Mouse (Mus musculus): ENCODE results near the gene Gdf11. TPM values are rescaled to one million over a fixed set of nuclear protein-coding genes. Genes with fewer than 3 reads are reported as not detected.

Gdf11 gene
- polyA plus RNA-seq, 1 experiment = 19.4 TPM

DNA sequence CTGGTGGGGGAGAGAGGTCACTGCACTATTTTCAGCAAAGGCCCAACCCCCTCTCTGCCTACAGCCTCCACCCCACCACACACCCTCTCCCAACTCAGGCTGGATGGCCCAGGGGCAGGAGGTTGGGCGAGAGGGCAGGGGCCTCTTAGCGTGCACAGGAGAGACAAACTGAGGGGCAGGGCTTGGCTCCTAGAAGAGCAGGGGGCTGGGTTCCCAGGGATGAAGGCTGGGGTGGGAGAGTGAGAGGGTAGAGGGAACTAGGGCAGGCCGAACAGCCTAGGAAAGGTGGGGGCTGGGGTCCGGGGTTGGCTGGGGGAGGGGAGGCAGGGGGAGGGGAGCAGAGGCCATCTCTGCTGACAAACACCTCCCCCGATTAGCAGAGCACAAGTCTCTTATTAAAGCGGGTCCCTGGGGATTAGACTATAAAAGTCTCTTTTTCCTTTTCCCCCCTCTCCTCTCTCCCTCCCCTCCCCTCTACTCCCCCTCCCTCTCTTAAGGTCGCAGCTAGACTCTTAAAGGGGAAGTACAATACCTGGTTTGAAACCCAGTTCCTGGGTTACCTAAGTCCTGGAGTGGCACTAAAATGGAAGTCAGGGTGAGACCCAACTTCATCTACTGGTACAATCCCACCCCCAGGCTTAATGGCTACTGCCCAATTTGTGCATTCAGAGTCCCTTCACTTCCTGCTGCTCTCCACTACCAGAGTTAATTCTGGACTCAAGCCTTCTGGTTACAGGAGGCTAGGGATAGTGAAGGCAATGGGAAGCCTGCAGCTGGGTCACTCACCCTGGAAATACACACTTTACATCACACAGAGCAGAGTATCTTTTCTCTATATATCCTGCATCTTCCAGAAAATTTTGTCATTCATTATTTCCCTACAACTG lies 2.3 kb downstream of the Gdf11 start:
- H3K4me1 ChIP-seq (ENCODE audit: control insufficient read depth, insufficient read depth, low read length) = peaks cover 2% of the 10 kb centered on the region
- TF ChIP-seq POLR2A (IDR thresholded peaks at IDR 0.05; ENCODE audit: low read depth, low read length) (no peak), CTCF (IDR thresholded peaks at IDR 0.05; ENCODE audit: borderline replicate concordance, insufficient read depth, low read length) (no peak)
- no peak overlapping the region for H3K4me3 ChIP-seq (ENCODE audit: insufficient read depth, low read length)
- H3K27ac ChIP-seq (ENCODE audit: insufficient read depth, low read length) = no peak overlapping the region

DNA sequence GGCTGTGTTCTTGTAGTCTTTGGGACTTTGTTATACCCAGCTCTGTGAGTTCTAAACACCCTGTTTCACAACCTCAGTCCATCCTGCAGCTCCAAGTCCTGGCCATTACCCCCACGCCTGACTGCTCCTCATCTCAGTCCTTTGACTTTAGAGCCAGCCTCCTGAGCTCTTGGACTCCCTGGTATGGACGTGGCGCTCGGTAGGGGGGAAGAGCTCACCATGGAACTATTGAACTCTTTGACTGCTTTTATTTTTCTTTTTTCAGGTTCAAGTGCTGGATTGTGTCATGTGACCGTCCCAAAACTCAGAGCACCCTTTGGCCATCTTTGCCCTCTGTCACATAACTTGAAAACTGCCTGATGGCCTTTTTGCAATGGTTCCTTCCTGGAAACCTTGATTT lies 9.5 kb downstream of the Gdf11 start:
- Histone ChIP-seq H3K27ac (ENCODE audit: insufficient read depth, low read length) (no peak overlapping the region), H3K4me1 (ENCODE audit: control insufficient read depth, insufficient read depth, low read length) (no peaks in the 10 kb centered on the region), H3K4me3 (ENCODE audit: insufficient read depth, low read length) (no peak overlapping the region)
- TF ChIP-seq CTCF (IDR thresholded peaks at IDR 0.05; ENCODE audit: borderline replicate concordance, insufficient read depth, low read length) = no peak
- TF ChIP-seq POLR2A (IDR thresholded peaks at IDR 0.05; ENCODE audit: low read depth, low read length) = no peak

DNA sequence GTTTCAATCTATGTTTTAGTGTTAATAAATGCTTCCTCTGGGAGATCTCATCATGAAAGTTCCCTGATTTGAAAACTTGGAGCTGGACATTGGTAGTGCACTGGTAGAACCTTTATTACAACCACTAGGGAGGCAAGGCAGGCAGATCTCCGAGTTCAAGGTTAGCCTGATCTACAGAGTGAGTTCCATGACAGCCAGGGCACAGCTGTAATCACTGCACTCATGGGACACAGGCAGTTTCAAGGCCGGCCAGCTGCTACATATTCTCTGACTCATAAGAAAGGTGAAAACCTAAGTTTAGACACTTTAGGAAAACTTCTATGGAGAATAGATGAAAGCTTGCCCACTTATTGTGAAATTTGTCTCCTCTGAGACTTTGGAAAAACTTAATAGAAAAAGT lies 12.7 kb downstream of the Gdf11 start:
- H3K4me1 ChIP-seq (ENCODE audit: control insufficient read depth, insufficient read depth, low read length) = no peaks in the 10 kb centered on the region
- no peak for TF ChIP-seq CTCF (IDR thresholded peaks at IDR 0.05; ENCODE audit: borderline replicate concordance, insufficient read depth, low read length)
- TF ChIP-seq POLR2A (IDR thresholded peaks at IDR 0.05; ENCODE audit: low read depth, low read length) = no peak
- no peak overlapping the region for H3K4me3 ChIP-seq (ENCODE audit: insufficient read depth, low read length)
- peak overlapping the region; percentile 45; the same call in 1 of the 2 replicates for H3K27ac ChIP-seq (ENCODE audit: insufficient read depth, low read length)

DNA sequence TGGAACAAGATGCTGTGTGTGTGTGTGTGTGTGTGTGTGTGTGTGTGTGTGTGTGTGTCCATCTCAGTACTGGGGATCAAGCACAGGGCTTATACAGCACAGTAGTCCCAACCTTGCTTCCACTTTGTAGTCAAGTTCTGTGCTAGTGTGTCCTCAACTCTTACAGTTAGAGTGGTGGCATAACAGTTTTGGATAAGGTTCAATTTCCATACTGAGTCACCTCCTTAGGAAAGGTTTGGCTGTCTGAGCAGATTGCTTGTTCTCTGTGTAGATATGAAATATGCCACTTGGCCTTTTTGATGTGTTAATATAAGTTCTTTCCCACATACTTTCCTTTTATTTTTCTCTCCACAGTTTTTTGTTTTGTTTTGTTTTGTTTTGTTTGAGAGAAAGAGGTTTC lies 13.2 kb downstream of the Gdf11 start:
- Histone ChIP-seq H3K4me1 (ENCODE audit: control insufficient read depth, insufficient read depth, low read length) (no peaks in the 10 kb centered on the region), H3K4me3 (ENCODE audit: insufficient read depth, low read length) (no peak overlapping the region), H3K27ac (ENCODE audit: insufficient read depth, low read length) (peak overlapping the region; percentile 45; the same call in 1 of the 2 replicates)
- TF ChIP-seq POLR2A (IDR thresholded peaks at IDR 0.05; ENCODE audit: low read depth, low read length) (no peak), CTCF (IDR thresholded peaks at IDR 0.05; ENCODE audit: borderline replicate concordance, insufficient read depth, low read length) (no peak)

DNA sequence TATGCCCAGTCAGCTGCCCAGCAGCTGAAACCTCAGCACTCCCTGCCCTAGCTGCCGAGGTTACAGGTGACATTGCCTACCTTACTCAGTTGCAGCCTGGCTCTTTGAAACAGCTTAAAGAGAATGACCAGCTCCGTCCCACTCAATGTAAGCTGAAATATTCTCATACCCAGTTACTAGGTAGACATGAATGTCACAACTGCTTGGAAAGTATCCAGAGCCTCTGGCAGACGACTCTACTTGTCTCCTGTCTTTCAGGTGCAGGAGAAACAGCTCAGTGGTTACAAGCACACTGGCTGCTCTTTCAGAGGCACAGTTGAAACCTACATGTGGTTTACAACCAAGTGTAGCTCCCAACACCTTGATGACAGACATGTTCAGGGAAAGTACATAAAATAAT lies 21.2 kb downstream of the Gdf11 start:
- TF ChIP-seq POLR2A (IDR thresholded peaks at IDR 0.05; ENCODE audit: low read depth, low read length) (no peak), CTCF (IDR thresholded peaks at IDR 0.05; ENCODE audit: borderline replicate concordance, insufficient read depth, low read length) (no peak)
- H3K4me3 ChIP-seq (ENCODE audit: insufficient read depth, low read length) = no peak overlapping the region
- no peak overlapping the region for H3K27ac ChIP-seq (ENCODE audit: insufficient read depth, low read length)
- H3K4me1 ChIP-seq (ENCODE audit: control insufficient read depth, insufficient read depth, low read length) = no peaks in the 10 kb centered on the region

DNA sequence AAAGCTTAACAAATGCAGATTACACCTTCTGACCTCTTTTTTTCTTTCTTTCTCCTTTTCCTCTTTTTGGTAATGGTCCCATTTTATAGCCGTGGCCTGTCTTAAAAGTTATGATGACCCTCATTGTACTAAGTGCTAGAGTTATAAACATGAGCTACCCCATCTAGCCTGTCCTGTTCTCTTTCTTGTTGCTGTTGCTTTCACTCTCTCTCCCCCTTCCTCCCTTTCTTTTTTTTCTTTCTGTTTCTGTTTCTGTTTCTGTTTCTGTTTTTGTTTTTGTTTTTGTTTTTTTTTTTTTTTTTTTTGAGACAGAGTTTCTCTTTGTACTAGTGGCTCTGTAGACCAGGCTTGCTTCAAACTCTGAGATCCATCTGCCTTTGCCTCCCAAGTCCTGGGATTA lies 25.0 kb downstream of the Gdf11 start:
- Histone ChIP-seq H3K4me3 (ENCODE audit: insufficient read depth, low read length) (no peak overlapping the region), H3K4me1 (ENCODE audit: control insufficient read depth, insufficient read depth, low read length) (no peaks in the 10 kb centered on the region), H3K27ac (ENCODE audit: insufficient read depth, low read length) (no peak overlapping the region)
- TF ChIP-seq POLR2A (IDR thresholded peaks at IDR 0.05; ENCODE audit: low read depth, low read length) (no peak), CTCF (IDR thresholded peaks at IDR 0.05; ENCODE audit: borderline replicate concordance, insufficient read depth, low read length) (no peak)

DNA sequence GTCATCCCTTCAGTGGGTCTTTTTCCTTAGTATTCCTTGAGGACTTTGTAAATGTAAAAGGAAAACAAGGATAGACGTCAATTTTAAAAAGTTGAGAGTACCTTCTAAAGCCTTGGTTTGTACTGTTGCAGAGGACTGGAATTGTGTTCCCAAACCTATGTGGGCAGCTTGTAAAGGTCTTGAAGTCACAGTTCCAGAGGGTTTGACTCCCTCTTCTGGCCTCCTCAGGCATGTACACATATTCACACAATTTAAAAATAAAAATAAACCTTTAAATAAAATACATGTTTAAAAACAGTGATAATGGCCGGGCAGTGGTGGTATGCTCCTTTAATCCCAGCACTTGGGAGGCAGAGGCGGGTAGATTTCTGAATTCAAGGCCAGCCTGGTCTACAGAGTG lies 25.5 kb downstream of the Gdf11 start:
- Histone ChIP-seq H3K4me1 (ENCODE audit: control insufficient read depth, insufficient read depth, low read length) (no peaks in the 10 kb centered on the region), H3K27ac (ENCODE audit: insufficient read depth, low read length) (no peak overlapping the region), H3K4me3 (ENCODE audit: insufficient read depth, low read length) (no peak overlapping the region)
- TF ChIP-seq CTCF (IDR thresholded peaks at IDR 0.05; ENCODE audit: borderline replicate concordance, insufficient read depth, low read length) (no peak), POLR2A (IDR thresholded peaks at IDR 0.05; ENCODE audit: low read depth, low read length) (no peak)

DNA sequence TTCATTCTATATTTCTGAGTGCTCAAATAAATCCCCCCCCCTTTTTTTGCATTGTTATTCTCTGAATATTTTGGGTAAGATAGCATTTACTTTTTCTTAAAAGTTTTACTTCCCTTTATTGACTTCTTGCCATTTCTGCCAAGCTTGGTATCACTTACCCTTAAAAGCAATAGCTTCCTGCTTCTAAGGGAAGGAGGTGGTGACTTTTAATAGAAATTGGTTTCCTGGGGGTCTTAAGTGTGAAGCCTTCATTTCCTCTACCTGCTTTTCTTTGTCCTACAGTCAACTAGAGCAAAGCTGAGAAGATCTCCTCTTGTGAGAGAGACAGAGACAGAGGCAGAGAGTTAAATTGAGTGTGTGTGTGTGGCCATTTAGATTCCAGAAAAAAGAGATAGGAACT lies 30.3 kb downstream of the Gdf11 start:
- Histone ChIP-seq H3K4me3 (ENCODE audit: insufficient read depth, low read length) (no peak overlapping the region), H3K4me1 (ENCODE audit: control insufficient read depth, insufficient read depth, low read length) (no peaks in the 10 kb centered on the region)
- TF ChIP-seq POLR2A (IDR thresholded peaks at IDR 0.05; ENCODE audit: low read depth, low read length) = no peak
- no peak for TF ChIP-seq CTCF (IDR thresholded peaks at IDR 0.05; ENCODE audit: borderline replicate concordance, insufficient read depth, low read length)

DNA sequence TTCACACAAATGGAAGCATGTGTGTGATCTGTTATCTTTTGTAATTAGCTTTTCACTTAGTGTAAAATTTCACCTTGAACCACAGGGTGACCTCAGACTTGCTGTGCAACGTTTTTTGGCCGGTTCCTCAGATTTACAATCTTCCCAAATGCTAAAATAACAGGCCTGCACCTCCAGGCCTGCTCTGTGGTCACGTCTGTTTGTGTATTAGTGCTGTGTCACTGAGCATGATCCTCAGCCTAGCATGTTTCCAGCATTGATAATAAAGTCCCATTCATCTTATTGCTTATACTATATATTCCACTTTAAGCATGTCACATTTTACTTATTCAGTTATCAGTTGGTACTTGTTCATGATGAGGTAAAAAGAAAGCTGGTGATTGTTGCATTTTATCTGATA lies 41.2 kb downstream of the Gdf11 start:
- Histone ChIP-seq H3K4me1 (ENCODE audit: control insufficient read depth, insufficient read depth, low read length) (no peaks in the 10 kb centered on the region), H3K27ac (ENCODE audit: insufficient read depth, low read length) (no peak overlapping the region), H3K4me3 (ENCODE audit: insufficient read depth, low read length) (no peak overlapping the region)
- TF ChIP-seq POLR2A (IDR thresholded peaks at IDR 0.05; ENCODE audit: low read depth, low read length) (no peak), CTCF (IDR thresholded peaks at IDR 0.05; ENCODE audit: borderline replicate concordance, insufficient read depth, low read length) (no peak)

More for the DNA sequence above, 30.3 kb downstream of the Gdf11 start:
- no peak overlapping the region for H3K27ac ChIP-seq (ENCODE audit: insufficient read depth, low read length)

DNA sequence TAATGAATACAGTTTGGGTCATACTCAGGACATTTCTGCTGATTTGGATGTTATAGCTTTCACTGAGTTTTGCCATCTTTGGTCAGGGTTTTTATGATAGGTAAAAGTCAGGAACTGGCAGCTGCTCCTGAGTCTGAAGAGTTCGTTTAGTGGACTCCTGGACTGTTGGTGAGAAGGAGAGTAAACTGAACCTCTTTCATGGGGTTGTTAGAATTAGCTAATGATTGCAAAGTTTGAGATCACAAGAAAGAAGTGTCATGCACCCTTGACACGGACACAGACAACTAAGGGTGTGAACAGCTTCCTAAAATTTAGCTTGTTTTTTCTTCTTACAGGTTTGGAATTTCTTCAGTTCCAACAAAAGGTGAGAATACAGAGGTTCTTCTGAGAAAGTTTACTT lies 43.1 kb downstream of the Gdf11 start:
- no peak for TF ChIP-seq POLR2A (IDR thresholded peaks at IDR 0.05; ENCODE audit: low read depth, low read length)
- no peak for TF ChIP-seq CTCF (IDR thresholded peaks at IDR 0.05; ENCODE audit: borderline replicate concordance, insufficient read depth, low read length)
- Histone ChIP-seq H3K27ac (ENCODE audit: insufficient read depth, low read length) (no peak overlapping the region), H3K4me1 (ENCODE audit: control insufficient read depth, insufficient read depth, low read length) (no peaks in the 10 kb centered on the region), H3K4me3 (ENCODE audit: insufficient read depth, low read length) (no peak overlapping the region)

All from embryonic fibroblast, embryonic 13.5 days (primary cell).